Mouse (Mus musculus) E14TG2a.4 (cell line): ENCODE results near the gene Ankrd10.

Experiments
- CTCF ChIP-seq: conservative IDR thresholded peaks from 2 replicates; pipeline ENCODE4 v1.5.1; 2014; ENCODE audit warnings: low read length
- NANOG ChIP-seq: IDR thresholded peaks from 2 replicates; pipeline ENCODE4 v1.6.1; 2014; ENCODE audit warnings: borderline replicate concordance, low read length, mixed read lengths
- POU5F1 ChIP-seq: IDR thresholded peaks from 2 replicates; pipeline ENCODE4 v1.6.1; 2014; ENCODE audit warnings: low read length, borderline replicate concordance

DNA sequence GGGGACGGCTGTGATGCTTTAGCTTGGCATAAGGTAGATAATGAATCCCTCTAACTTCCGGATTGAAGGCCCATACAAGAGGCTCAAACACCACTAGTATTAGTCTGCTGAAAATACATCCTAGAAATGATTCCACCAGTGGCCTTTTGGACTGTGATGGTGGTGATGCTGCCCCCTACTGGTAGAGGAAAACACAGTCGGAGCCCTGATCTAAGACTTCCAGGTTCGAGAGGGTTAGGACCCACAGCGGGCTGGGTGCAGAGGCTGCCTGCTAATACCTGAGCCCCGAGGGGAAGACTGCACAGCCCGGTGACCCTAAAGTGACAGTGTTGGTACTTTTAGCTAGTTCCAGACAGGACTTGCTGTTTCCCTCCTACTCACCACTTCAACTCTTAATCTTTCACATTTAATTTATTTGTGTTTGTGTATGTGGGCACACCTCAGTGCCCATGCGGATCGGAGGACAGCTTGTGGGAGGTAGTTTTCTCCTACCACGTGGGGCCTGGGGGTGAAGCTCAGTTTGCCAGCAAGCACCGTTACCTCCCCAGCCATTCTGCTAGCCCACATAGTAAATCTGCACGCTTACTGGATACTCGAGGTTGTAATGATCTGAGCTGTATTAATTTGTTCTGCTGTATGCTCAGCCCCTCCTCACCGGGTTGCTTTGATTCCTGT is 33.4 kb downstream of the Ankrd10 start:
- TF ChIP-seq NANOG (no peak), CTCF (peak; percentile 88), POU5F1 (no peak)
